Mouse (Mus musculus): ENCODE measurements at regions not wholly inside any gene's neighbourhood (a gene's known extent, or its start where the extent isn't known, plus 50 kb on each side); places are given as distances from the start of the nearest gene placed in this dataset.

- H3K9me3 ChIP-seq (replicated peaks) = no peaks in the 10 kb centered on the region; the same call in 1 of the 2 replicates
- no peak overlapping the region for H3K4me3 ChIP-seq
- H3K27ac ChIP-seq (ENCODE audit: poor library complexity, severe bottlenecking) = no peak overlapping the region
- H3K9ac ChIP-seq = no peak overlapping the region
- no peak for ATAC-seq (ENCODE audit: insufficient number of reproducible peaks, low FRiP score)
- 87% methylated on average over 5 of the region's 5 CpGs for WGBS
- no peak overlapping the region for H3K4me2 ChIP-seq
- H3K4me1 ChIP-seq (replicated peaks) = peaks cover 9% of the 10 kb centered on the region
- no peaks in the 10 kb centered on the region for H3K27me3 ChIP-seq (replicated peaks)
- no peaks in the 10 kb centered on the region for H3K36me3 ChIP-seq
Measured at GRCm38 (mm10) chr11:112153198-112153597, 628.8 kb upstream of the Sox9 start.

GRCm38 (mm10) chr11:112154712-112155319, 627.2 kb upstream of the Sox9 start:
- 31% methylated on average over 11 of the region's 11 CpGs for WGBS
- no peaks in the 10 kb centered on the region; the same call in 1 of the 2 replicates for H3K9me3 ChIP-seq (replicated peaks)
- H3K36me3 ChIP-seq = no peaks in the 10 kb centered on the region
- no peak for ATAC-seq (ENCODE audit: insufficient number of reproducible peaks, low FRiP score)
- no peak overlapping the region for H3K9ac ChIP-seq
- peak overlapping the region; percentile 59 for H3K4me2 ChIP-seq
- no peak overlapping the region for H3K27ac ChIP-seq (ENCODE audit: poor library complexity, severe bottlenecking)
- H3K4me3 ChIP-seq = peak overlapping the region; percentile 23; the same call in 1 of the 2 replicates
- no peaks in the 10 kb centered on the region for H3K27me3 ChIP-seq (replicated peaks)
- H3K4me1 ChIP-seq (replicated peaks) = peaks cover 9% of the 10 kb centered on the region

GRCm38 (mm10) chr11:112155339-112155955, 626.6 kb upstream of the Sox9 start:
- Histone ChIP-seq H3K36me3 (no peaks in the 10 kb centered on the region), H3K27ac (ENCODE audit: poor library complexity, severe bottlenecking) (no peak overlapping the region), H3K4me3 (peak overlapping the region; percentile 23; the same call in 1 of the 2 replicates), H3K4me2 (peak overlapping the region; percentile 59), H3K9ac (no peak overlapping the region), H3K4me1 (replicated peaks) (peaks cover 9% of the 10 kb centered on the region), H3K9me3 (replicated peaks) (no peaks in the 10 kb centered on the region; the same call in 1 of the 2 replicates), H3K27me3 (replicated peaks) (no peaks in the 10 kb centered on the region)
- 22% methylated on average over 10 of the region's 10 CpGs for WGBS
- no peak for ATAC-seq (ENCODE audit: insufficient number of reproducible peaks, low FRiP score)

GRCm38 (mm10) chr11:112163681-112164265, 618.3 kb upstream of the Sox9 start:
- 58% methylated on average over 7 of the region's 7 CpGs for WGBS
- Histone ChIP-seq H3K9me3 (replicated peaks) (no peaks in the 10 kb centered on the region), H3K36me3 (no peaks in the 10 kb centered on the region), H3K9ac (no peak overlapping the region), H3K4me2 (no peak overlapping the region), H3K4me1 (replicated peaks) (no peaks in the 10 kb centered on the region), H3K27ac (ENCODE audit: poor library complexity, severe bottlenecking) (no peak overlapping the region), H3K4me3 (no peak overlapping the region), H3K27me3 (replicated peaks) (no peaks in the 10 kb centered on the region)
- no peak for ATAC-seq (ENCODE audit: insufficient number of reproducible peaks, low FRiP score)

GRCm38 (mm10) chr11:112173585-112173984, 608.4 kb upstream of the Sox9 start:
- ATAC-seq (ENCODE audit: insufficient number of reproducible peaks, low FRiP score) = peak; percentile 29; the same call in 1 of the 2 replicates
- Histone ChIP-seq H3K27ac (ENCODE audit: poor library complexity, severe bottlenecking) (no peak overlapping the region), H3K4me2 (no peak overlapping the region), H3K36me3 (no peaks in the 10 kb centered on the region), H3K4me1 (replicated peaks) (no peaks in the 10 kb centered on the region), H3K27me3 (replicated peaks) (no peaks in the 10 kb centered on the region), H3K9ac (no peak overlapping the region), H3K4me3 (no peak overlapping the region), H3K9me3 (replicated peaks) (no peaks in the 10 kb centered on the region)
- WGBS = 43% methylated on average over 10 of the region's 10 CpGs

- Histone ChIP-seq H3K36me3 (no peaks in the 10 kb centered on the region), H3K9ac (no peak overlapping the region), H3K4me2 (no peak overlapping the region), H3K27ac (ENCODE audit: poor library complexity, severe bottlenecking) (no peak overlapping the region), H3K27me3 (replicated peaks) (no peaks in the 10 kb centered on the region), H3K4me1 (replicated peaks) (no peaks in the 10 kb centered on the region), H3K4me3 (no peak overlapping the region), H3K9me3 (replicated peaks) (no peaks in the 10 kb centered on the region)
- ATAC-seq (ENCODE audit: insufficient number of reproducible peaks, low FRiP score) = no peak
- WGBS = 89% methylated on average over 6 of the region's 6 CpGs
Measured at GRCm38 (mm10) chr11:112175302-112175701, 606.7 kb upstream of the Sox9 start.

GRCm38 (mm10) chr11:112180666-112181065, 601.4 kb upstream of the Sox9 start:
- 75% methylated on average over 10 of the region's 10 CpGs for WGBS
- no peak overlapping the region for H3K27ac ChIP-seq (ENCODE audit: poor library complexity, severe bottlenecking)
- no peaks in the 10 kb centered on the region for H3K9me3 ChIP-seq (replicated peaks)
- H3K4me3 ChIP-seq = no peak overlapping the region
- H3K4me2 ChIP-seq = no peak overlapping the region
- 0 out of 2 replicates have a peak, but pooled peaks cover 6% of the 10 kb centered on the region for H3K4me1 ChIP-seq (replicated peaks)
- no peak for ATAC-seq (ENCODE audit: insufficient number of reproducible peaks, low FRiP score)
- H3K36me3 ChIP-seq = no peaks in the 10 kb centered on the region
- H3K9ac ChIP-seq = no peak overlapping the region
- no peaks in the 10 kb centered on the region for H3K27me3 ChIP-seq (replicated peaks)

GRCm38 (mm10) chr11:112197620-112198268, 584.3 kb upstream of the Sox9 start:
- H3K4me3 ChIP-seq = no peak overlapping the region
- WGBS = 23% methylated on average over 18 of the region's 18 CpGs
- no peak overlapping the region for H3K27ac ChIP-seq (ENCODE audit: poor library complexity, severe bottlenecking)
- ATAC-seq (ENCODE audit: insufficient number of reproducible peaks, low FRiP score) = no peak
- H3K36me3 ChIP-seq = no peaks in the 10 kb centered on the region
- H3K4me2 ChIP-seq = peak overlapping the region; percentile 16
- no peak overlapping the region for H3K9ac ChIP-seq
- H3K4me1 ChIP-seq (replicated peaks) = peaks cover 4% of the 10 kb centered on the region; the same call in 1 of the 2 replicates
- H3K9me3 ChIP-seq (replicated peaks) = no peaks in the 10 kb centered on the region
- H3K27me3 ChIP-seq (replicated peaks) = no peaks in the 10 kb centered on the region

GRCm38 (mm10) chr11:112204561-112204960, 577.5 kb upstream of the Sox9 start:
- Histone ChIP-seq H3K36me3 (no peaks in the 10 kb centered on the region), H3K4me3 (no peak overlapping the region), H3K9ac (no peak overlapping the region), H3K4me1 (replicated peaks) (peaks cover 8% of the 10 kb centered on the region; the same call in 1 of the 2 replicates), H3K27me3 (replicated peaks) (no peaks in the 10 kb centered on the region), H3K4me2 (no peak overlapping the region), H3K9me3 (replicated peaks) (no peaks in the 10 kb centered on the region), H3K27ac (ENCODE audit: poor library complexity, severe bottlenecking) (no peak overlapping the region)
- ATAC-seq (ENCODE audit: insufficient number of reproducible peaks, low FRiP score) = no peak
- WGBS = 46% methylated on average over 2 of the region's 2 CpGs

GRCm38 (mm10) chr11:112209414-112209813, 572.6 kb upstream of the Sox9 start:
- Histone ChIP-seq H3K27me3 (replicated peaks) (no peaks in the 10 kb centered on the region), H3K9me3 (replicated peaks) (no peaks in the 10 kb centered on the region), H3K27ac (ENCODE audit: poor library complexity, severe bottlenecking) (no peak overlapping the region), H3K4me2 (no peak overlapping the region), H3K36me3 (no peaks in the 10 kb centered on the region), H3K4me3 (no peak overlapping the region), H3K9ac (no peak overlapping the region), H3K4me1 (replicated peaks) (0 out of 2 replicates have a peak, but pooled peaks cover 3% of the 10 kb centered on the region)
- 32% methylated on average over 4 of the region's 4 CpGs for WGBS
- ATAC-seq (ENCODE audit: insufficient number of reproducible peaks, low FRiP score) = no peak

GRCm38 (mm10) chr11:112219046-112219720, 562.8 kb upstream of the Sox9 start:
- Histone ChIP-seq H3K9me3 (replicated peaks) (no peaks in the 10 kb centered on the region), H3K27ac (ENCODE audit: poor library complexity, severe bottlenecking) (no peak overlapping the region), H3K4me2 (no peak overlapping the region), H3K27me3 (replicated peaks) (no peaks in the 10 kb centered on the region), H3K9ac (no peak overlapping the region), H3K4me3 (no peak overlapping the region), H3K36me3 (no peaks in the 10 kb centered on the region), H3K4me1 (replicated peaks) (no peaks in the 10 kb centered on the region)
- ATAC-seq (ENCODE audit: insufficient number of reproducible peaks, low FRiP score) = no peak
- WGBS = 86% methylated on average over 5 of the region's 5 CpGs

Data from heart, embryonic 12.5 days (tissue).